Mouse (Mus musculus) left cerebral cortex, postnatal 10 days (tissue): ENCODE measurements around the gene Slc16a13. TPM values are rescaled to one million over a fixed set of nuclear protein-coding genes. Genes with fewer than 3 reads are reported as not detected.

ENCODE experiments used
- DNase-seq, 2 experiments: peaks; one replicate each; pipeline ENCODE4 v3.0.0; 2021 to 2022; ENCODE audit warnings: low spot score in 2 of 2, mixed read lengths in 1 of 2; ENCODE audit errors: extremely low spot score in 1 of 2
- intact Hi-C: fragments of 180-260 bp; cut with DNase I; formaldehyde crosslinking; loops from one replicate; pipeline ENCODE4 v1.15.1; 2025
- total RNA-seq, 2 experiments: library from RNA; stranded (reverse); gene quantifications; 2 replicates each; pipeline ENCODE4 v1.2.3; 2021

Gene Slc16a13
- total RNA-seq = 10 to 100 TPM in 1 of 2 experiments, 1 to 10 TPM in 1; 8.9 to 10.6 TPM

- DNase-seq = peak; percentile 95 to 98
- intact Hi-C loops = no loop called here
These were observed at the start of gene Slc16a13 for GRCm38 (mm10) chr11:70220731-70221602. TSS of gene Slc16a13 (minus strand) at chr11:70221064.

GRCm38 (mm10) chr11:70266405-70266804, 45.5 kb upstream of the Slc16a13 start:
- intact Hi-C loops = no loop called here
- DNase-seq = no peak

- DNase-seq = no peak
- intact Hi-C loops = no loop called here
These were observed 45.0 kb upstream of the Slc16a13 start for GRCm38 (mm10) chr11:70265819-70266218.

- intact Hi-C loops = no loop called here
- no peak for DNase-seq
These were observed 44.4 kb upstream of the Slc16a13 start for GRCm38 (mm10) chr11:70265252-70265651.

GRCm38 (mm10) chr11:70259035-70259434, 38.2 kb upstream of the Slc16a13 start:
- no peak for DNase-seq
- intact Hi-C loops = no loop called here

GRCm38 (mm10) chr11:70254931-70255531, 34.2 kb upstream of the Slc16a13 start, which contains the start of gene Alox12:
TSS of gene Alox12 (minus strand) at chr11:70255353.
- peak in 1 of 2 experiments; percentile 56 for DNase-seq

GRCm38 (mm10) chr11:70254337-70254736, 33.5 kb upstream of the Slc16a13 start:
- intact Hi-C loops = loop anchor here (2.0 kb wide), 1 partner anchor 54 kb away; no protein-coding TSS in a partner anchor
- DNase-seq = no peak

More at GRCm38 (mm10) chr11:70254931-70255531, 34.2 kb upstream of the Slc16a13 start, which contains the start of gene Alox12:
- intact Hi-C loops = loop anchor here (2.0 kb wide), 1 partner anchor 54 kb away; no protein-coding TSS in a partner anchor

- intact Hi-C loops = no loop called here
- no peak for DNase-seq
These were observed 31.0 kb upstream of the Slc16a13 start for GRCm38 (mm10) chr11:70251853-70252252.

GRCm38 (mm10) chr11:70250150-70250549, 29.3 kb upstream of the Slc16a13 start:
- DNase-seq = no peak
- intact Hi-C loops = no loop called here

GRCm38 (mm10) chr11:70247136-70247845, 26.4 kb upstream of the Slc16a13 start:
- intact Hi-C loops = no loop called here
- DNase-seq = peak in 1 of 2 experiments; percentile 64

GRCm38 (mm10) chr11:70242591-70242990, 21.7 kb upstream of the Slc16a13 start:
- no peak for DNase-seq
- intact Hi-C loops = no loop called here

GRCm38 (mm10) chr11:70239541-70240279, 18.8 kb upstream of the Slc16a13 start, which contains the start of the genes Gm21988 and Rnasek:
TSS of gene Gm21988 (minus strand) at chr11:70239830.
TSS of gene Rnasek (minus strand) at chr11:70239842.
- peak; percentile 80 to 83 for DNase-seq
- intact Hi-C loops = no loop called here

- DNase-seq = no peak
- intact Hi-C loops = no loop called here
These were observed 18.0 kb upstream of the Slc16a13 start for GRCm38 (mm10) chr11:70238591-70239440.

- intact Hi-C loops = no loop called here
These were observed 16.7 kb upstream of the Slc16a13 start, which contains the start of gene 0610010K14Rik for GRCm38 (mm10) chr11:70237457-70238167. TSS of gene 0610010K14Rik (minus strand) at chr11:70237914.

GRCm38 (mm10) chr11:70236717-70237116, 15.9 kb upstream of the Slc16a13 start:
- no peak for DNase-seq
- intact Hi-C loops = no loop called here

More at GRCm38 (mm10) chr11:70237457-70238167, 16.7 kb upstream of the Slc16a13 start, which contains the start of gene 0610010K14Rik:
- peak; percentile 98 to 99 for DNase-seq

GRCm38 (mm10) chr11:70235254-70235900, 14.5 kb upstream of the Slc16a13 start:
- no peak for DNase-seq
- intact Hi-C loops = no loop called here
